Mouse (Mus musculus) lung, postnatal 25 days (tissue): Measurements from ENCODE around the gene Anp32a.

Experiments used
- DNase-seq: peaks from one replicate; pipeline ENCODE4 v3.0.0; 2022; ENCODE audit warnings: low spot score

The Anp32a gene

GRCm38 (mm10) chr9:62369172-62369571, 28.1 kb downstream of the Anp32a start:
- DNase-seq, result no peak

- no peak for DNase-seq
Measured at GRCm38 (mm10) chr9:62370186-62370585, 29.1 kb downstream of the Anp32a start.

GRCm38 (mm10) chr9:62370648-62371280, 29.7 kb downstream of the Anp32a start:
- no peak for DNase-seq

GRCm38 (mm10) chr9:62371745-62372555, 30.9 kb downstream of the Anp32a start:
- DNase-seq, result no peak

- DNase-seq, result no peak
Measured at GRCm38 (mm10) chr9:62372556-62373221, 31.6 kb downstream of the Anp32a start.

- DNase-seq, result peak; percentile 74
Measured at GRCm38 (mm10) chr9:62373222-62374123, 32.4 kb downstream of the Anp32a start.

- DNase-seq, result peak; percentile 63
Measured at GRCm38 (mm10) chr9:62374276-62374675, 33.2 kb downstream of the Anp32a start.

GRCm38 (mm10) chr9:62377897-62378296, 36.8 kb downstream of the Anp32a start:
- no peak for DNase-seq

- no peak for DNase-seq
Measured at GRCm38 (mm10) chr9:62380351-62380750, 39.3 kb downstream of the Anp32a start.

GRCm38 (mm10) chr9:62381402-62381913, 40.4 kb downstream of the Anp32a start:
- peak; percentile 61 for DNase-seq

- DNase-seq, result no peak
Measured at GRCm38 (mm10) chr9:62382519-62383084, 41.5 kb downstream of the Anp32a start.

- no peak for DNase-seq
Measured at GRCm38 (mm10) chr9:62385062-62385461, 44.0 kb downstream of the Anp32a start.

GRCm38 (mm10) chr9:62385727-62386518, 44.8 kb downstream of the Anp32a start:
- DNase-seq, result no peak

GRCm38 (mm10) chr9:62389735-62390134, 48.6 kb downstream of the Anp32a start:
- no peak for DNase-seq

GRCm38 (mm10) chr9:62393531-62393930, 52.4 kb downstream of the Anp32a start:
- no peak for DNase-seq

- no peak for DNase-seq
Measured at GRCm38 (mm10) chr9:62394163-62394562, 53.1 kb downstream of the Anp32a start.

- DNase-seq, result no peak
Measured at GRCm38 (mm10) chr9:62400531-62401170, 59.6 kb downstream of the Anp32a start.

GRCm38 (mm10) chr9:62401589-62401988, 60.5 kb downstream of the Anp32a start:
- DNase-seq, result no peak

GRCm38 (mm10) chr9:62406423-62407013, 65.4 kb downstream of the Anp32a start:
- DNase-seq, result no peak
